Mouse (Mus musculus) kidney, embryonic 14.5 days (tissue): ENCODE data around the gene Arid1b. TPM values are rescaled to one million over a fixed set of nuclear protein-coding genes. Genes with fewer than 3 reads are reported as not detected.

Experiments used
- ATAC-seq: fragments of 200-750 bp; cut with Nextera tagmentation; 2 replicates; pipeline ENCODE4 v1.8.0; 2017; ENCODE audit warnings: moderate number of reproducible peaks, mild to moderate bottlenecking, moderate TSS enrichment, moderate library complexity; ENCODE audit not compliant: low FRiP score, low TSS enrichment
- H3K27ac ChIP-seq: fragments of 300-500 bp; sonication (generic); 2 replicates; pipeline ENCODE4 v1.5.1; 2014; ENCODE audit warnings: low read depth, mild to moderate bottlenecking, low read length, moderate library complexity, mixed read lengths
- H3K27me3 ChIP-seq: fragments of 300-500 bp; sonication (generic); 2 replicates; pipeline ENCODE4 v1.6.1; 2014; ENCODE audit warnings: mild to moderate bottlenecking, low read length; ENCODE audit not compliant: control insufficient read depth, insufficient read depth
- H3K36me3 ChIP-seq: fragments of 300-500 bp; sonication (generic); 2 replicates; pipeline ENCODE4 v1.6.1; 2014; ENCODE audit warnings: low read length, mixed read lengths; ENCODE audit not compliant: control insufficient read depth, insufficient read depth
- H3K4me1 ChIP-seq: fragments of 300-500 bp; sonication (generic); 2 replicates; pipeline ENCODE4 v1.6.1; 2014; ENCODE audit warnings: low read length, mixed read lengths; ENCODE audit not compliant: control insufficient read depth, insufficient read depth
- H3K4me2 ChIP-seq: fragments of 300-500 bp; sonication (generic); replicated peaks from 2 replicates; pipeline ENCODE4 v1.6.1; 2014; ENCODE audit warnings: low read depth, mild to moderate bottlenecking, low read length
- H3K4me3 ChIP-seq: fragments of 300-500 bp; sonication (generic); 2 replicates; pipeline ENCODE4 v1.5.1; 2014; ENCODE audit warnings: mild to moderate bottlenecking, low read length
- H3K9ac ChIP-seq: fragments of 300-500 bp; sonication (generic); 2 replicates; pipeline ENCODE4 v1.6.1; 2014; ENCODE audit warnings: low read depth, mild to moderate bottlenecking, low read length, moderate library complexity
- H3K9me3 ChIP-seq: fragments of 300-500 bp; sonication (generic); 2 replicates; pipeline ENCODE4 v1.6.1; 2016; ENCODE audit warnings: low read length; ENCODE audit not compliant: control insufficient read depth
- WGBS: fragments of 180-500 bp; shearing (Covaris S2); extraction: QIAGEN DNeasy Blood & Tissue Kit; methylation state at CpG from one replicate; pipeline ENCODE4 v1.1.7; 2014; 5-methylcytosine and 5-hydroxymethylcytosine counted together
- polyA plus RNA-seq: library from polyadenylated mRNA; unstranded; fragments of >200 nt; fragmentation: Nextera tagmentation; extraction: Ambion mirVana; gene quantifications from 2 replicates; pipeline ENCODE4 v1.2.1, GENCODE M21; 2014

Arid1b gene
- polyA plus RNA-seq, 1 experiment from 2014 or later, result 19.2 TPM

GRCm38 (mm10) chr17:5262788-5263187 lies 268.7 kb downstream of the Arid1b start:
- peaks cover 19% of the 10 kb centered on the region; the same call in 1 of the 2 replicates for H3K36me3 ChIP-seq
- H3K4me3 ChIP-seq, result no peak overlapping the region
- no peak for ATAC-seq
- H3K4me2 ChIP-seq, result no peak overlapping the region
- 78% methylated on average over 4 of the region's 4 CpGs for WGBS
- no peaks in the 10 kb centered on the region for H3K27me3 ChIP-seq
- no peak overlapping the region for H3K27ac ChIP-seq
- H3K9me3 ChIP-seq, result no peaks in the 10 kb centered on the region
- H3K4me1 ChIP-seq, result peaks cover 12% of the 10 kb centered on the region; the same call in 1 of the 2 replicates
- no peak overlapping the region for H3K9ac ChIP-seq

DNA sequence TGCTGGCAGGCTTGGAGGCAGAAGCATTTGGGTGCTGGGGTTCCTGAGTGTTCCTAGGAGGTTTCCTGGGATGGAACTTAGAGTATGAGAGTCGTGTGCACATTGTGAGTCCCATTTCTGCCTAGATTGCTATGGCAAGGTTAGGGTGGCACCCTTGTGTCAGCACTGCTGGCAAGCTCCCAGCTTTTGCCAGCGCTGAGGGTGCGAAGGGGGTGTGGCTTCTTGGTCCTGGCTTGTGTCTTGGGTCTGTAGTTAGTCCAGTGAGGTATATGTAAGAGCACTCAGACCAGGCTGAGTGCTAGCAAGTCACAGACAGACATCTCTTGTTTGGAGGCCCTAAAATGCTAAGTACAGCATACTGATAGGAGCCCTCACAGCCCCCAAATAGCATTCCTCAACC lies 270.7 kb downstream of the Arid1b start:
- H3K4me3 ChIP-seq, result no peak overlapping the region
- no peak overlapping the region for H3K4me2 ChIP-seq
- H3K9ac ChIP-seq, result no peak overlapping the region
- peaks cover 16% of the 10 kb centered on the region; the same call in 1 of the 2 replicates for H3K4me1 ChIP-seq
- WGBS, result 92% methylated on average over 3 of the region's 3 CpGs
- H3K27me3 ChIP-seq, result no peaks in the 10 kb centered on the region
- no peak for ATAC-seq
- peaks cover 25% of the 10 kb centered on the region; the same call in 1 of the 2 replicates for H3K36me3 ChIP-seq
- H3K27ac ChIP-seq, result no peak overlapping the region
- H3K9me3 ChIP-seq, result no peaks in the 10 kb centered on the region

GRCm38 (mm10) chr17:5265615-5266014 lies 271.5 kb downstream of the Arid1b start:
- no peaks in the 10 kb centered on the region for H3K27me3 ChIP-seq
- peaks cover 16% of the 10 kb centered on the region; the same call in 1 of the 2 replicates for H3K4me1 ChIP-seq
- 91% methylated on average over 6 of the region's 6 CpGs for WGBS
- H3K27ac ChIP-seq, result no peak overlapping the region
- H3K4me2 ChIP-seq, result no peak overlapping the region
- H3K9ac ChIP-seq, result no peak overlapping the region
- no peaks in the 10 kb centered on the region for H3K9me3 ChIP-seq
- no peak overlapping the region for H3K4me3 ChIP-seq
- H3K36me3 ChIP-seq, result peaks cover 25% of the 10 kb centered on the region; the same call in 1 of the 2 replicates
- no peak for ATAC-seq

DNA sequence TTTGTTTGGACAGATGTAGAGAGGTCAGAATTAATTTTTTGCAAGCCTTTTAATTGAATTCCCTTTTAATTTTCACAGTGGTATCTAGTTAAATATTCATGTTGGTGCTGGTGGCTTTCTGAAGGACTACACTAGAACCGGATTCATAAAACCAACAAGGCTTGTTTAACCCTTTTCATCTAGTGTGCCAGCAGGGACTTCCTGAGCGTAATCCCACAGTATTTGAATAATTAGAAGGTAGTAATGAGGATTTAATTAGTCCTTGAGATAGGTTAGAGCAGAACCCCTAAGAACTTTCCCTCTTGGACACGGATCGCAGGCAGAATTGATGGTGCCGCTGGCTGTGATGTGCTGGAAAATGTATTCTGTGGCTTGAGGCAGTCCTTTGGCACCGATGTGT lies 273.6 kb downstream of the Arid1b start:
- H3K4me1 ChIP-seq, result 0 out of 2 replicates have a peak, but pooled peaks cover 4% of the 10 kb centered on the region
- H3K36me3 ChIP-seq, result peaks cover 25% of the 10 kb centered on the region; the same call in 1 of the 2 replicates
- H3K27me3 ChIP-seq, result no peaks in the 10 kb centered on the region
- 95% methylated on average over 6 of the region's 6 CpGs for WGBS
- no peak for ATAC-seq
- H3K27ac ChIP-seq, result no peak overlapping the region
- H3K4me3 ChIP-seq, result no peak overlapping the region
- H3K9me3 ChIP-seq, result no peaks in the 10 kb centered on the region
- H3K9ac ChIP-seq, result no peak overlapping the region
- H3K4me2 ChIP-seq, result no peak overlapping the region

DNA sequence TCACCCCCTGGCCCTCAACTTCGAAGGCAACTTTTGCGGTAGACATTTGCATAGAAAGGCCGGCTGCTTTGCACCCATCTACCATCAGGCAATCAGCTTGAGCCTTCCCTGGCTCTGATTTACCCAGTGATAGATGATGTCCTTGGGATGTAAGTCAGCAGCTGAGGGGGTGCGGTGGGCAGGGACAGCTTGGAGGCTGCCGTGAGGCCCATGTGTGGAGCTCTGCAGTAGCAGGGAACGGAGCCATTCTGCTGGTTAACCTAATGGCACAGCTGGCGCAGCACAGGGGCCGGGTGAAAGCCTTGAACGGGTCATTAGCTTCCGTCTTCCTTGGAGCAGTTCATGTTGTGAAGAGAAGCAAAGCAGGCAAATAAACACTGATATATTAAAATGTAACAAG lies 275.2 kb downstream of the Arid1b start:
- Histone ChIP-seq H3K27me3 (no peaks in the 10 kb centered on the region), H3K36me3 (peaks cover 20% of the 10 kb centered on the region; the same call in 1 of the 2 replicates), H3K4me2 (no peak overlapping the region), H3K4me1 (0 out of 2 replicates have a peak, but pooled peaks cover 4% of the 10 kb centered on the region), H3K9ac (no peak overlapping the region), H3K4me3 (no peak overlapping the region), H3K27ac (no peak overlapping the region), H3K9me3 (no peaks in the 10 kb centered on the region)
- ATAC-seq, result peak; percentile 82; the same call in 1 of the 2 replicates
- WGBS, result 53% methylated on average over 10 of the region's 10 CpGs

- Histone ChIP-seq H3K9me3 (no peaks in the 10 kb centered on the region), H3K4me1 (0 out of 2 replicates have a peak, but pooled peaks cover 4% of the 10 kb centered on the region), H3K4me2 (no peak overlapping the region), H3K36me3 (peaks cover 15% of the 10 kb centered on the region; the same call in 1 of the 2 replicates), H3K4me3 (no peak overlapping the region), H3K27me3 (no peaks in the 10 kb centered on the region), H3K9ac (no peak overlapping the region), H3K27ac (no peak overlapping the region)
- no peak for ATAC-seq
- 79% methylated on average over 16 of the region's 16 CpGs for WGBS
Measured at GRCm38 (mm10) chr17:5269774-5270173, 275.6 kb downstream of the Arid1b start.

GRCm38 (mm10) chr17:5270823-5271222 lies 276.7 kb downstream of the Arid1b start:
- no peak overlapping the region for H3K4me2 ChIP-seq
- 0 out of 2 replicates have a peak, but pooled peaks cover 4% of the 10 kb centered on the region for H3K4me1 ChIP-seq
- WGBS, result 68% methylated on average over 6 of the region's 6 CpGs

GRCm38 (mm10) chr17:5273118-5273517 lies 279.0 kb downstream of the Arid1b start:
- no peak for ATAC-seq
- no peak overlapping the region for H3K9ac ChIP-seq
- H3K4me1 ChIP-seq, result 0 out of 2 replicates have a peak, but pooled peaks cover 10% of the 10 kb centered on the region
- no peak overlapping the region for H3K27ac ChIP-seq
- H3K27me3 ChIP-seq, result no peaks in the 10 kb centered on the region
- no peaks in the 10 kb centered on the region for H3K9me3 ChIP-seq
- H3K36me3 ChIP-seq, result peaks cover 3% of the 10 kb centered on the region; the same call in 1 of the 2 replicates
- 91% methylated on average over 3 of the region's 3 CpGs for WGBS
- H3K4me2 ChIP-seq, result no peak overlapping the region
- H3K4me3 ChIP-seq, result no peak overlapping the region

More at GRCm38 (mm10) chr17:5270823-5271222, 276.7 kb downstream of the Arid1b start:
- Histone ChIP-seq H3K4me3 (no peak overlapping the region), H3K9ac (no peak overlapping the region), H3K36me3 (peaks cover 11% of the 10 kb centered on the region; the same call in 1 of the 2 replicates), H3K9me3 (no peaks in the 10 kb centered on the region), H3K27ac (no peak overlapping the region), H3K27me3 (no peaks in the 10 kb centered on the region)
- ATAC-seq, result no peak

- no peak for ATAC-seq
- H3K9ac ChIP-seq, result no peak overlapping the region
- WGBS, result 72% methylated on average over 3 of the region's 3 CpGs
- H3K36me3 ChIP-seq, result no peaks in the 10 kb centered on the region; the same call in 1 of the 2 replicates
- no peak overlapping the region for H3K27ac ChIP-seq
- H3K9me3 ChIP-seq, result no peaks in the 10 kb centered on the region
- 0 out of 2 replicates have a peak, but pooled peaks cover 11% of the 10 kb centered on the region for H3K4me1 ChIP-seq
- H3K4me3 ChIP-seq, result no peak overlapping the region
- no peaks in the 10 kb centered on the region for H3K27me3 ChIP-seq
- H3K4me2 ChIP-seq, result no peak overlapping the region
Measured at GRCm38 (mm10) chr17:5273685-5274084, 279.6 kb downstream of the Arid1b start.
